9 mouse cellular contexts compared by ENCODE assay signal in the genomic region with DNA sequence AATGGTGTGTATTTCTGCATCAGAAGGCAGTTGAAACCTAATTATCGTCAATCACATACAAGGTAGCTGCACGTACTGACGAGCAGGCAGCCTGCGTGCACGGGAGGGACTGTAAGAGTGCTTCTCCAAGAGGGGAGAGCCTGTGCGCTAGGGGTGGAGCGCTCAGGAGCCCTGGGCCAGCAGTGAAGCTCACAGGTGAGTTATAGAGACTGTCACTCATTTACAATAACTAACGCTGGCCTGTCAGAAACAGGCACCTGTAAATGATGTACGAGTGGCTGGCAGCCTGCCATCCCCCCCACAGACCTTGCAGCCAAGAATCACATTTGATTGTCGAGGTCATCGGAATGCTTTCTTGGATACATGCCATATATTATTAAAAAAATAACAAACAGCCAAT.
DNase-seq lines count a peak whose midpoint lies in the region; ATAC-seq and TF ChIP-seq lines count a peak whose summit lies in the region.
"Had no signal": no experiment of that assay in that cellular context is flagged by ENCODE, and none has a peak within 500 bp of the region (broad histone marks: within the 10 kb centered on the region; RNA-seq: fewer than 3 reads in every experiment).

No protein-coding gene starts in this region.

- no peak overlapping the region for H3K4me3 ChIP-seq in left cerebral cortex, adult 2 months
- no peak overlapping the region for H3K4me3 ChIP-seq in kidney, embryonic 14.5 days (ENCODE audit: low read length)
- H3K4me3 ChIP-seq in neural tube, embryonic 14.5 days (ENCODE audit: low read depth, low read length) = no peak overlapping the region
- no peak overlapping the region for H3K4me3 ChIP-seq in gastrocnemius, adult 2 months
- H3K4me3 ChIP-seq: embryonic facial prominence, embryonic 13.5 days had no signal

- H3K27me3 ChIP-seq in kidney, embryonic 14.5 days (ENCODE audit: control insufficient read depth, insufficient read depth, low read length) = peaks cover 3% of the 10 kb centered on the region; the same call in 1 of the 2 replicates
- H3K27me3 ChIP-seq in neural tube, embryonic 14.5 days (ENCODE audit: control insufficient read depth, insufficient read depth, low read length) = no peaks in the 10 kb centered on the region

- H3K36me3 ChIP-seq in kidney, embryonic 14.5 days (ENCODE audit: control insufficient read depth, insufficient read depth, low read length) = no peaks in the 10 kb centered on the region
- H3K36me3 ChIP-seq in neural tube, embryonic 14.5 days (ENCODE audit: control insufficient read depth, insufficient read depth, low read length) = no peaks in the 10 kb centered on the region
- H3K36me3 ChIP-seq: embryonic facial prominence, embryonic 13.5 days had no signal

- H3K27ac ChIP-seq in left cerebral cortex, adult 2 months = no peak overlapping the region
- no peak overlapping the region for H3K27ac ChIP-seq in kidney, embryonic 14.5 days (ENCODE audit: low read depth, low read length)
- H3K27ac ChIP-seq in neural tube, embryonic 14.5 days (ENCODE audit: low read depth, low read length) = 0 out of 2 replicates have a peak overlapping the region, but pooled peaks have one; percentile 40
- H3K27ac ChIP-seq in gastrocnemius, adult 2 months = no peak overlapping the region
- H3K27ac ChIP-seq: embryonic facial prominence, embryonic 13.5 days had no signal

- TF ChIP-seq CTCF in left cerebral cortex, adult 2 months (IDR thresholded peaks at IDR 0.05) = no peak
- TF ChIP-seq CTCF in gastrocnemius, adult 2 months (IDR thresholded peaks at IDR 0.05) = no peak

- peak; percentile 55 for DNase-seq in left cerebral cortex, postnatal 4 days
- no peak for DNase-seq in left cerebral cortex, adult 2 months (ENCODE audit: extremely low spot score in 1 of 2, low spot score in 2 of 2)
- peak; percentile 49 to 51 for DNase-seq in cerebellum, postnatal 36 days
- no peak for DNase-seq in spleen, postnatal 14 days (ENCODE audit: low spot score in 2 of 2)
- no peak for DNase-seq in gastrocnemius, adult 2 months
- no peak for DNase-seq in urinary bladder, postnatal 36 days (ENCODE audit: low spot score in 2 of 2)

- H3K9me3 ChIP-seq in kidney, embryonic 14.5 days (ENCODE audit: control insufficient read depth, low read length) = no peaks in the 10 kb centered on the region
- no peaks in the 10 kb centered on the region for H3K9me3 ChIP-seq in neural tube, embryonic 14.5 days (ENCODE audit: control insufficient read depth, low read length)
- H3K9me3 ChIP-seq: embryonic facial prominence, embryonic 13.5 days had no signal

- peaks cover 12% of the 10 kb centered on the region; the same call in 1 of the 2 replicates for H3K4me1 ChIP-seq in kidney, embryonic 14.5 days (ENCODE audit: control insufficient read depth, insufficient read depth, low read length)
- peaks cover 46% of the 10 kb centered on the region for H3K4me1 ChIP-seq in neural tube, embryonic 14.5 days (ENCODE audit: control insufficient read depth, insufficient read depth, low read length)

- H3K9ac ChIP-seq in kidney, embryonic 14.5 days (ENCODE audit: low read depth, low read length) = no peak overlapping the region
- no peak overlapping the region for H3K9ac ChIP-seq in neural tube, embryonic 14.5 days (replicated peaks; ENCODE audit: low read depth, low read length)
- H3K9ac ChIP-seq: embryonic facial prominence, embryonic 13.5 days had no signal

- peak; percentile 50; the same call in 1 of the 2 replicates for ATAC-seq in kidney, embryonic 14.5 days (ENCODE audit: low FRiP score, low TSS enrichment)
- 0 out of 2 replicates have a peak, but pooled peaks have one; percentile 21 for ATAC-seq in neural tube, embryonic 14.5 days (ENCODE audit: low read depth)

- 18% methylated on average over 11 of the region's 11 CpGs for WGBS in kidney, embryonic 14.5 days
- WGBS in neural tube, embryonic 14.5 days = 21% methylated on average over 11 of the region's 11 CpGs

- H3K4me2 ChIP-seq in kidney, embryonic 14.5 days (replicated peaks; ENCODE audit: low read depth, low read length) = peak overlapping the region; percentile 8; the same call in 1 of the 2 replicates
- H3K4me2 ChIP-seq in neural tube, embryonic 14.5 days (ENCODE audit: low read depth, low read length) = no peak overlapping the region
- H3K4me2 ChIP-seq: embryonic facial prominence, embryonic 13.5 days had no signal

- intact Hi-C loops in left cerebral cortex, postnatal 4 days (cut with DNase I) = no loop called here
- intact Hi-C loops in left cerebral cortex, adult 2 months (cut with DNase I) = no loop called here
- intact Hi-C loops in gastrocnemius, adult 2 months (cut with DNase I) = no loop called here

Comparison
In these comparisons a context has a peak if more than half of its experiments do, and no peak if none do; other contexts are left out.
1. DNase-seq: peak in left cerebral cortex, postnatal 4 days (single experiment) and cerebellum, postnatal 36 days (2 of 2); none in left cerebral cortex, adult 2 months (0 of 2), spleen, postnatal 14 days (0 of 2), gastrocnemius, adult 2 months (single experiment) and urinary bladder, postnatal 36 days (0 of 2).